Mouse (Mus musculus) right cerebral cortex, postnatal 14 days (tissue): ENCODE measurements around the gene Smad1.

Experiments
- DNase-seq: peaks from one replicate; pipeline ENCODE4 v3.0.0; 2022

Gene Smad1

DNA sequence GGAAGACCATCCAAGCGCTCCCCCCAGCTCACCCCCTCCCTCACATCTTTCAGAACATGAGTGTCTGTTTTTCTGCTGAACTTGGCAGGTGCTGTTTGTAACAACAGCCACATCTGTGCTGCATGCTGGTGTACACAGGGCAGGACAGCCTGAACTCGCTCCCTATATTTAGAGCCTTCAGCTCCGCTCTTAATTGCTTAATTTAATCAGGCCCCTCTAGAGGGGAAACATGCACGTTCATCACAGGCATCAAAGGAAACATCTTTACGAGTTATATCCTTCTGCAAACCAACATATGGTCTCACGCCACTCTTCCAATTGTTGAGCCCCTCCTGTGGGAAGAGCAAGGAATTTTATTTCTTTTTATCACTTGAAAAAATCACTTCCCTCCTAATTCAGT, 17.5 kb downstream of the Smad1 start:
- no peak for DNase-seq

DNA sequence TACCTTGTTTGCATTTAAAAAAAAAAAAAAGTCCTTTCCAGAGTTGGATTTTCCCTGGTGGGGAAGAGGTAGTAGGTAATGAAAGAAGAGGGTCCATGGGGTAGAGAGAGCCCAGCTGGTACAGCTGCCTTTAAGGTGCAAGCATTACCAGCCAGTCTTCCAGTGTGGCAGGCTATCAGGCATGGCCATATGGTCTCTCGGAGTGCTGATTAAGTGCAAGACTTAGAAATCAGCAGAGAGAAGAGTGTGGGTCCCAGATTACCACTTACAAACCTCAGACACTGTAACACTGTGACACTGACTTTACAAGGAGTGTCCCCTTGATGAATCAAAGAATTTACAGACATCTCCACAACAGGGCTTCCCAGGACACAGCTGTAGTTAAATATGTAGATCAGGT, 18.9 kb downstream of the Smad1 start:
- no peak for DNase-seq

DNA sequence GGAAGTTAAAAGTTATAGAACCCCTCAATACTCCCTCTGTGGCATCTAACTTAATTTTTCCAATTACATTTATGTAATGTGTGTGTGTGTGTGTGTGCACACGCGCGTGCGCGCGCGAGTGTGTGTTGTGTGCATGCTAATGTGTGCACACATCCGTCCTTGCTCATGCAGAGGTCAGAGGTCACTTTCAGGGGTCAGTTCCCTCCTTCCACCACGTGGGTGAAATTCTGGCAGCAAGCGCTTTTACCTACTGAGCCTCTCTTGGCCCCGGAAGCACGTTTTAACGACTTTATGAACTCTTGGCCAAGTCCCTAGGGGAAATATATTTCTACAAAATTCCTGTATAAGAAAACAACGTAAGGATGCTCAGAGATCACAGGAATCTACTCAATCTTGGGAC, 19.3 kb downstream of the Smad1 start:
- no peak for DNase-seq

DNA sequence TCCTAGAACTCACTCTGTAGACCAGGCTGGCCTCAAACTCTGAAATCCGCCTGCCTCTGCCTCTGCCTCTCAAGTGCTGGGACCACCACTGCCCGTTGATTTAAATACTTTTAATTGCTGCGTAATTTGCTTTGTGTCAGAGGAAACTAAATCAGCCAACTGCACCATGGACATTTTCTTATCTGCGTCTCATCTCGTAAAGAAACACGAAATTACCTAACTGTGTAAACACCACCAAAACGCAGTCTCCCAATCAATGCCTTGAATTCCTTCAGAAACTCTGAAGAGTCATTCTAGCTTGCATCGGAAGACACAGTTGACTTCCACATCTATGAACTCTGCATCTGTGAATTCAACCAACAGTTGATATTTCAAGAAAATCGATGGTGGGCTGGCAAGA, 22.7 kb downstream of the Smad1 start:
- no peak for DNase-seq

DNA sequence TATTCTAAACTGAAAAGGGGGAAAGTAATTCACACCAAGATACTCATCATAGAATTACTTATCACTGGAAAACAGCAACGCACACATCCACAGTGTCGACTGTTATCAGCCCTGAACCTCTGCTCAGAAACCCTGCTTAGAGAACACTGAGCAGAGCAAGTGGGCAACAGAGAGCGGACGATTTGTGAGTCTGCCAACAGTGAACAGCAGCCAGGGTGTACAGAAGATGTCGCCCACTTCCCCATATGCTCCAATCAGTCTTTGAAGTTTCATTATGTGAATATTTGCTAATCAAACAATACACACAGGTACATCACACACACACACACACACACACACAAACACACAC, 23.6 kb downstream of the Smad1 start:
- no peak for DNase-seq

DNA sequence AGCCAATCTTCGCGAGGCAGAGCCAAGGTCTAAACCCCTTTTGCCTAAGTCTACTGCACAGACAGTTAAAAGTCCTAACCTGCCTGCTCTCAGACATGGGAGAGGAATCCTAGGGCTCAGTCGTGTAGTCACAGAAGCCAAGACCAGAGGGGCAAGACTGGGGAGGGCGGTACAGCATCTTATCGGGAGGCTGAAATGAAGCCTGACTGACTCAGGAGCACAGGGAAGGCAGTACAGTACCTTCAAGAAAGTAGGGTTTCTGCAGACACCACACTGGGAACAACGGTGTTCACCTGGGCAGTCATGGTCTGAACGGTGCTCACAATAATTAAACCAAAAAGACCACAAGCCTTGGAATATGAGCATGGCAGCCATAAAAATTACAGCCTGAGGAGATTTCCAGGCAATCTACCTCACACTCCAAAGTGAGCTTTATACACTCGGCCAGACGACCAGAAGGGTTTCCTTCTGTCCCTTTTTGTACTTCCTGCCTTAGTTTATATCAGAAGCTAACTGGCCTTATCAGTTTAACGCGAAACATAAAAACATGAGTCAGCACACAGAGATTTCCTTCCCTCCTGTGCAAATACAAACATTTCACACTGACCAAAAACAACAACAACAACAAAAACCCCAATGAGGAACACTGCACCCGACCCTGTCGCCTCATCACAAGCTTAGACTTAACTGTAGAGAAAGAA, 24.1 kb downstream of the Smad1 start:
- DNase-seq, result no peak

DNA sequence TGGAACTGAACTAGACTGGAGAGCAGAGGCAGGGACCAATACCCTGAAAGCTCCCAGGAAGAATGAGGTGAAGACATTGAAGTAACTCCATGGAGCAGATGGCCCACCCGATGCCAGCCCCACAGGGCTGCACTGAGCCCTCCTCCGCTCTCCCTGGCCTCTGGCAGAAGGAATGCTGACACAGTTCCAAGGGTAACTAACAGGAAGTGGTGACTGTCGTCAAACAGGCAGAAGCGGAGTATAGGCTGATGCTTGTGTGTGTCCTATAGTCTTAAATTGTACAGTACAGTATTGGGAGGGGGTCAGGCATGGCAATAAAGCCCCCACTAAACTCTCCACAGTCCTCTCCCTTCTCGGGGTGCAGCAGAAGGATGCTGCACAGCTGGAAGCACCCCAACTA, 24.9 kb downstream of the Smad1 start:
- no peak for DNase-seq

DNA sequence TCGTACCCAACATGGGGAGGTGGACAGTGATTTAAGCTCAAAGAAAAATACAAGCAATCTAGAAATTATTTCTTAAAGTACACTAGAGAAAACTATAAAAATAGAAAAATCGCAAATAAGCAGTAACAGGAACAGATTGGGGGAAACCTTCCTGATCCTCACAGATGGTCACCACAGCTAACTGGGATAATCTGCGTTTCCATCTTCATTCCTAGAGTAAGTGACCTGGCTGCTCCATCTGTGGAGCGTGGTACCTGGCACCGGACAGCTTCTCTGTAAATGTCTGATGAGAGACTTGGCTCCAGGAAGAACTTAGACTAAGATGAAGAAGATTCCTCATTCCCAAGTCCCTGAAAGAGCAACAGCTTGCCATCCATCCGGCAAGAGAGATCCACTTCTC, 25.8 kb downstream of the Smad1 start:
- no peak for DNase-seq

DNA sequence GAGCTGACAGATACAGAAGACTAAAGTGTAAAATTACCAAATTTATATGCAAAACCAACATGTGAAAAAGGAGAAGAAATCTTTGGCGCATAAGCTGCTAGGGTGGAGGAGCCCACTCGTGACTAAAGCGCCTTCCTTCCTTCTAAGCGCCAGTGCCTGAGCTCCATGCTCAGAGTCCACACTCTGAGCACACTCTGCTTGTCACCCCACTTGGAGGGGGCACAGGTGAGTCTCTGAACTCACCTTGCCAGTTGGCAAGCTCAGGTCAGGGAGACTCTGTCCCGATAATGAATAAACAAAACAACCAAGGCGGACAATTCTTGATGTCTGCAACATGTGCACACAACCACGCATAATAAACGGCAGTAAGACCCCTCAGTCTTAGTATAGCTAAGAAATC, 26.4 kb downstream of the Smad1 start:
- no peak for DNase-seq

DNA sequence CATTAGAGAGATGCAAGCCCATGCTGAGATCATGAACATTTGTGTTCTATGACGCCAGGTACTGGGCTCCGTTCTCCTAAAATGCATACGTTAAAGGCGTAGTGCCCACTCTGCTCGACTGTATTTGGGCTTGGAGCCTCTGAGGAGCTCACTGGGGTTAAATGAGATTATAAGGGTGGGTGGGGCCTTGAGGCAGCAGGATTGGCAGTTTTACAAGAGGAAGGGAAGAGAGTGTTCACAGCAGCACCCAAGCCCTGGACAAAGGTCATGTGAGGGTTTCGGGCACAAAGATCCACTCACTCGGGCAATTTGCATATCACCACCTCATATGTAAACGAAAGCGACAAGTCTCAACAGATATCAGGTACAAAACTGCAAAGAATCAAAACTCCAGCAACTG, 26.8 kb downstream of the Smad1 start:
- no peak for DNase-seq

DNA sequence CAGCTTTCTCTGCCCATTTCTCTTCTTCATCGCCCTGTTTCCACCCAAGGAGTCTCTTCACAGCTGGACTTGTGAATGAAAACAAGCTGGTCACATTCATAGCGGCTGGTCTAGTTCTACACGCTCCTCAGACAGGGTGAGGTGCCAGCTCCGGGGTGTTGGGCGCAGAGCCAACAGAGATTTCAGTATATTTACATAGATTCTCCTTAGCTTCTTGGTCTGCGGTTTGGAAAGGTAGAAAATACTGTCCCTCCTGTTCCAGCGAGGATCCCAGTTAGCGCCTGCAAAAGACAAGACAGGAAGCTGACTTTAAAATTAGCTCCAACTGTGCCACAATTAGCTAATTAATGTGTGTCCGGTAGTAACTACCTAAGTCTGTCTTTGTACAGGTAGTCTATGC, 27.2 kb downstream of the Smad1 start:
- no peak for DNase-seq

DNA sequence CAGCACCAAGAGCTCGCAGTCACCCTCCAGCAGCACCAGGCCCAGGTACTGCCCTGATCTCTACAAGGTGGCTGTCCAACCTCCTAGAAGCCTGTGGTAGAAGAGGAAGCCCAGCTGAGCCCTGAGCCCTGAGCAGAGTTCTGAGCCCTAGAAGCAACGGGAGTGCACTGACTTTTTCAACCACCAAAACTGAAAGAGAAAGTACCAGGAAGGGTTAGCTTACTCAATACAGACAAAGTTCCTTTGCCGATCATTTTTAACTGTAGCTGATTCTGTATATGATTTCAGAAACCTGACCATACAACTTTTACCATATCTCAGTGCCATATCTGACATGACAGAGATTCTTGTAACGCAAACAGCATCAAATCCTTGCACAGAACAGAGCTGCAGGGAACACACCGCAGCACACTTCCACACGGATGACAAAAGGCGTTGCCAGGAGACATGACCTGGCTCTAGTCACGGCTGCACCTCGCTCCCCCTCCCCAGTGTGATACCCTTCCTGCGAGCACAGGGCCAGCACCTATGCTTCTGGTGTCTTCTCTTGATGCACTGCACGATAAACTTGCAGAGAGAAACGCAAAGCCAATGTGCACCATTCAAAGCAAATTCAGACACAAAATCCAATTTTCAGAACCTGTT, 28.6 kb downstream of the Smad1 start:
- no peak for DNase-seq

DNA sequence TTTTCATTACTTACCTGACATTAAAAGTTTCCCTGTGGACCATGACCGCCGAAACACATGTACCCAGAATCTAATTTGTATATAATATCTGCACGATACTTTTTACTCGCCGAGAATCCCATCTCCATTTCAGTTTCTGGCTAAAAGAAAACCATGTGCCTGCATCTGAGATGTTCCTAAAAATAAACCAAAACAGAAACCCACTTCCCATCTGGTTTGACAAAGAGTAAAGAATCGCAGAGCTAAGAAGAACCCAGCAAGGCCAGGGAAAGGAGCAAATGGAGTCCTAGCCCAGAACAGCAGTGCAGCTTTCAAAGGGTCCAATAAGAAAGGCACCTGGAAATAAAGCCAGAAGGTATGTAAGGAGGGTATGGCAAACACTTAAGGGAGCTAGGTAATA, 30.2 kb downstream of the Smad1 start:
- DNase-seq, result no peak

DNA sequence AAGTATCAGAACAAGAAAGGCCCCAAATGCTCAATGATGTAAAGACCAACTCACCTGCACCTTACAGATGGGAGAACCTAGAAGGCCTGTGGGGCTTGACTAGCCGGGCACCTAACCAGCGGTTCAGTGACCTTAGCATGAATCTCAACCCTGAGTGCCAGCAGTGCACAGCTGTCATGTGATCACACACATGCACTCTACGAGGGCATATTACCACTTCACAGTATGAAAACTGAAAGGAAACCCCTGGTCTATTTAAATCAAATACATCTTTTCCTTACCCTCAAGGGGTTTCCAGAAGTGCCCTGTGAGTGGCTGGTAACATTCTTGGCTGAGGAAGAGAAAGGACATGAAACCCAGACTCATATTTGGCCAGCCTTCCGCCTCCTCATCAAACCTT, 31.4 kb downstream of the Smad1 start:
- no peak for DNase-seq

DNA sequence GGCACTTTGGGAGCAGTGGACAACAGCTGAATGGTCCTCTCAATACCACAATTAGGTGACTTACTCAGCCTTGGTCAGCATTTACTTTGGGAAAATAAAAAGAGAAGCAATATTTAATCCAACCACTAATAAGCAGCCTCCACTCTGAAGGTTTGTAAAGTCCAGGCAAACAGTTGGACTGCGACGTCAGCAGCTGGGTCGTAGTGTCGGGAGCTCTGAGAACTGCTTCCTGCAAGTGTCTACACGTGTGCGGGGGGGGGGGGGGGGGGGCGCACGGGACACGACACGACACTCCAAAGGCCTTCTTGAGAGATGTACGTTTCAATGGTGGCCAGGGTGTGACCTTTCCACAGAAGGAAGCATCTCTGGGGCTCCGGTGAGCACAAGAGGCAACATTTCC, 32.0 kb downstream of the Smad1 start:
- no peak for DNase-seq

DNA sequence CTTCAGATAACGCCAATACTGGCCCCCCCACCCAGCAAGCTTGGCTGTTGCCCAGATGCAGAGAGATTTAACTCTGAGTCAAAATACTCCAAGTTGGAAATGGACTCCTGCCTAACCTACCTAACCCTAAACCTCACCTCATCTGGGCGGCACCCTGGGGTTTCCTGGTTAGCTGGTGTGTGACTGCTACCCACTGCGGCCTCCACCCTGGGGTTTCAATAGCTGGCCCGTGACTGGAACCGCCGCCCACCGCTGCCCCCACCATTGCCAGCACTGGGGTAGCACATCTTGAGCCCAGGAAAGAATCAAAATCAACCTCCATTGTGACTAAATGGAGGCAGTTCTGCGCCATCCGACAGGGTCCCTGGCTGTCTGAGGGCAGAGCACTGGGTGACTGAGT, 33.1 kb downstream of the Smad1 start:
- no peak for DNase-seq

DNA sequence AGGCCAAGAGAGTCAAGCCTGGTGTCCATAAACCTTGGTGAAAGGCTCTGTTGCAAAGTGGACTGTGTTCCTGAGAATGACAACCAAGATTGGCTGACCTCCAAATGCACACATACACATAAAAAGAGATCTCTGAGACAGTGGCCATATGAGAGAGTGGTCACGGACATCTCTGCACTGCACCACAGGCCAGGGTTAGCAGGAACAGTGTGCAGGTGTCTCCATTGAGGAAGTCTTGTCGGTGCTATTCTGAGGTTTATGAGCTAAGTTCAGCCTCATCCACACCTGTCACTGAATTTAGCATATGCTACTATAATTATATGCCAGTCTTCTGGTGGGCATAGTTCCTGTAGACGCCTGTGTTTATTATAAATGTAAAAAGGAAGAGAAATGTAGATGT, 33.6 kb downstream of the Smad1 start:
- no peak for DNase-seq

DNA sequence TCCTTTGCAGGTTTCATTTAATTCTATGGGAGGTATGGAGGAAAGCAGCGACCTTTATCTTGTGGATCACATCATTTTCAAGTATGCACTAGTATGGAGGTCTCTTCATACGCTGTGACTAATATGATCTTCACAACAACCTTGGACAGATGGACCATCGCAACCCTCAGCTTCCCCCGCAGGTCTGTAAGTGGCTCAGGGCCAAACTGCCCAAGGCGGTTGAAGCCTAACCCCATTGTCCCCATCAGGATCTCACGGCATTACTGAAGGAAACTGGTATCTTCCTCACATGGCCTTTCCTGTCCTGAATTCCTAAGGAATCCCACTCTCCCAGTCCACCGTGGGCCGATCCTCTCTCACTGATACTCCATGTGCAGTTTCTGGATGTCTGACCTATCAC, 34.5 kb downstream of the Smad1 start:
- DNase-seq, result no peak

DNA sequence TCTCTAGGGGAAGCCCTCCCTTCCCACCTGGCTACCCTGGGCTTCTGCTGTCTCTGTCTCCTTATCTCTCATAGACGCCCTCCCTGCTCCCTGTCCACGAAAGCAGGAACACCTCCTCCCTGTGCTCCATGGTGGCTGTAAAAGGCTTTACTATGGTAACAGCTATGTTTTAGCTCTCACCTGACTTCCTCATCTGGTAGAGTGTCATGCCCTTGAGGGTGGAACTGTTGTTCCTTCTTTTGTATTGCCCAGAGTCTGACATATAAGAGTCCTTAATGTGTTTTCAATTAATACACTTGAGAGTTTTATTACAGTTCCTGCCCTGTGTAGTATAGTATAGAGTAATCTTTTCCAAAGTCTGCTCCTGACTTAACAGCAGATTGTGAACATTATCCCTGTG, 36.9 kb downstream of the Smad1 start:
- DNase-seq, result no peak

DNA sequence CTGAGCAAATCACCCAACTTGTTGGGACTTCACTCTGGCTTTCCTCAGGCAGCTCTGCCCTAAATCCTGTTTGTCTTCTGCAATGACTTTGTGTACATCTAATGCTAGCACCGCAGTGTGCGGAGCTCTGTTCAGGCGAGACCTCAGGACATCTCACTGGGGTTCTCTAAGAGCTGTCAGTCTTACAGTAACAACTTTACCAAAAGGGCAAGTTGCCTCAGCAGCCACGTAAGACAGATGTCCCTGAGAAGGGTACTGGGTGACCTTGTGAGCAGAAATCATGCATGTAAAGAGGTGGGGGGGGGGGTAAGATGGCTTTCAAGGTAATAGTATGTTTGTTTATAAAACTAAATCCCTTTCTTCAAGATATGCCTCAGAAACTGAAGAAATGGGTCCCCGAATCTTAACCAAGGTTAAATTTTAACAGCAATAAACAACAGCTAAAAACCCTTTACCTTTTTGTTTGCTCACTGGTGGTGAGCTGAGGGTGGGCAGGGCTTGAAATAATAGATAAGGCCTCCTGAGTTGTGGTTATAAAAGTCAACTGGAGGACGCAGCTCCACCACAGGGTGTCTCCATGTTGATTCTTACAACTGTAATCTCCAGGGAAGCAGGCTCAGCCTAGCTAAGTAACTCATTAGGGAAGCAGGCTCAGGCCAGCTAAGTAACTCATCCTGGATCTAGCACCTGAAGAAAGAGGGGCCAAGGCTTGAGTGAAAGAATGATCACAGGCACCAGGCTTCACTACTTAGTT, 38.4 kb downstream of the Smad1 start:
- no peak for DNase-seq

DNA sequence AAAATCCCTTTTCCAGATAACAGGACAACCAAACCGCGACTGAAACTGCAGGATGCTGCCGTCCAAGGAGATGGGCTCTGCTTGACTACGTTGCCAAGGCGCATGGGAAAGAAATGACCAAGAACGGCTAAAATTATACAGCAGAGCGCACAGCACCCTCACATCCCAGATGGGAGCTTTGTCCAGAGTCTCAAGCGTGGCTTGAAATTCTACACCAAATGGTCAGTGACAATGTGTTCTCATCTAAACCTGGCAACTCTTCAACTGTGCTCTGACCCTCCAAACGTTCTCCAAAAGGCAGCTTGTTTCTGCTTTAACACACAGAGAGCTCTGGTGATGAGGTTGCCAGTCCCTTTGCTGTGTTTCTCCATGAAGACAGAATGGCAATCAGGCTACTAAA, 39.0 kb downstream of the Smad1 start:
- DNase-seq, result no peak

DNA sequence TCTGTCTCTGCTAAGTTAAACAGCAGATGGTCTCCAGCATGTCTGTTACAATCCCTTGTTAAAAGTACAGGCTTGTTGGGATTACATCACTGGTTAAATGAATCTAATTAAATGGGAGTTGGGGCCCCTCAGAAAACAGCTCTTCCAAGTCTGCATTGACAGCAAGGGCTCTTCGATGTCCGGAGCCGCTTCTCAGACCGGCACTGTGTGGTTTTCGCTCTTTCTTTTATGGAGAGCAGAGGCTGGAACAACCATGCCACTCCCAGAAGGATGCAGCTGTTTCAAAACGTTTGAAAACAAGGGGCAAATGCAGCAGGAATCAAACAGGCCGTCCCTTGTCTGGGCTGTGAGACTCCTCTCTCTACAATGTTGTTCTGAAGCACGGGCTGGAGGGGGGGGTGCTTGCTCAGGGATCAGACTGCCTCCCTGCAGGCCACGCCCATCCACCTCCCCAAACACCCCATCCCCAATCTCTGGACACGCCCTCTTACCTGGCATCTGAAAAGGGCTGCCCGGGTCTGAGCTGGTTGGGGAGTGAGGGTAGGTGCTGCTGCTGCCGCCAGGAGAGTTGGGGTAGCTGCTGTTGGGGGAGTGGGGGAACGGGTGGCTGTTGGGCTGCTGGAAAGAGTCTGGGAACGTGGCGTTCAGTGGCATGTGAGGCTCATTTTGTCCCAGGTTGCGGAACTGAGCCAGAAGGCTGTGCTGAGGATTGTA, 43.4 kb downstream of the Smad1 start:
- no peak for DNase-seq

DNA sequence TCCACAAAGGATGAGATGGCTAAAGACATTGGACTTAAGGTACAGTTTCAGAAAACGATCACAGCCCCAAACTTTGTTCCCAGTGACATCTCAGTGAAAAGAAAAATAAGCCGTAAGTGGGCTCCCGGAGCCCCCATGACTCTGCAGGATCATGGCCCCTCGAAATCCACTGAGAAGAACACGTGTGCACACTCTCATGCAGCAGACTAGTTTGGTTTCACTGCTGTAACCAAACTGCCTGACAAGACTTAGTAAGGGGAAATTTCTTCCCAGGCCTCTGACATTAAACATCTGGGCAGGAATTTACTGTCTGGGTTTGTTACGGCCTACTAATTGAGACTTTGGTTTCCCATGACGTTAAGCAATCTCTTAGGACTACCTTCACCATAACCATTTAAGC, 45.3 kb downstream of the Smad1 start:
- DNase-seq, result no peak

DNA sequence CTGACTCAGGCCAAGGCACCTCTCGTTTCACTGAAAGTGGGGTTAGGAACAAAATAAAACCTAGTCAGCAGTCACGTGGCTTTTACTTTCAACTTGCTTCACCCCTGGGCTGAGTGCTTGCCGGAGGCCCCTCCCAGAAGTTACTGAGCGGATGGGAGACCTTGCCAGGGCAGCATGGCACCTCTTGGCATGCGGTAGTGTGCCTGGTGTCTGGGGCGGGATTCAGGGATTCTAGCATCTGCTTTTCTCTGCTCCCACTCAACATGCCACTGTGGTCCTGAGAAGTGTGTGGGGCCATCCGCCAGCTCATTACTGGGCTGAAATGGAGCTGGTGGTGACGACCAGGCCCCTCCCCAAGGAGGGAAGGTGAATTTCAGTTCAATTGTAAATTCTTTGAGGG, 47.4 kb downstream of the Smad1 start:
- DNase-seq, result no peak
